Comparison of ENCODE assay signal across 14 mouse cellular contexts in genomic region chr2:119740567-119740966, GRCm38 (mm10). TPM values are rescaled to one million over a fixed set of nuclear protein-coding genes. Genes with fewer than 3 reads are reported as not detected.
DNase-seq lines count a peak whose midpoint lies in the region; ATAC-seq and TF ChIP-seq lines count a peak whose summit lies in the region.
"Had no signal": no experiment of that assay in that cellular context is flagged by ENCODE, and none has a peak within 500 bp of the region (broad histone marks: within the 10 kb centered on the region; RNA-seq: fewer than 3 reads in every experiment).

No protein-coding gene starts in this region.

- H3K4me2 ChIP-seq in forebrain, embryonic 13.5 days, result no peak overlapping the region
- H3K4me2 ChIP-seq in lung, embryonic 14.5 days, result peak overlapping the region; percentile 99
- H3K4me2 ChIP-seq in stomach, embryonic 14.5 days (replicated peaks; ENCODE audit: low read depth, low read length), result peak overlapping the region; percentile 100; the same call in 1 of the 2 replicates
- no peak overlapping the region for H3K4me2 ChIP-seq in hindbrain, embryonic 14.5 days (replicated peaks)

- ATAC-seq in forebrain, embryonic 13.5 days, result no peak
- no peak for ATAC-seq in lung, embryonic 14.5 days (ENCODE audit: insufficient read depth)
- peak; percentile 34 for ATAC-seq in granulocyte monocyte progenitor cell, adult 5-6 weeks (replicated peaks; ENCODE audit: poor library complexity, severe bottlenecking)
- no peak for ATAC-seq in stomach, embryonic 14.5 days (ENCODE audit: insufficient number of reproducible peaks, insufficient read depth, low FRiP score, low read depth)
- ATAC-seq in hindbrain, embryonic 14.5 days (ENCODE audit: low FRiP score), result no peak

- peak overlapping the region; percentile 90; the same call in 1 of the 2 replicates for H3K27ac ChIP-seq in forebrain, embryonic 10.5 days
- H3K27ac ChIP-seq in forebrain, embryonic 13.5 days, result no peak overlapping the region
- no peak overlapping the region for H3K27ac ChIP-seq in lung, embryonic 14.5 days (ENCODE audit: low read depth)
- peak overlapping the region; percentile 93; the same call in 1 of the 2 replicates for H3K27ac ChIP-seq in stomach, embryonic 14.5 days (ENCODE audit: low read length)
- H3K27ac ChIP-seq in hindbrain, embryonic 14.5 days, result no peak overlapping the region

- H3K4me1 ChIP-seq in forebrain, embryonic 10.5 days, result peaks cover 56% of the 10 kb centered on the region
- peaks cover 41% of the 10 kb centered on the region for H3K4me1 ChIP-seq in forebrain, embryonic 13.5 days
- peaks cover 14% of the 10 kb centered on the region for H3K4me1 ChIP-seq in lung, embryonic 14.5 days (ENCODE audit: insufficient read depth)
- peaks cover 27% of the 10 kb centered on the region; the same call in 1 of the 2 replicates for H3K4me1 ChIP-seq in stomach, embryonic 14.5 days (ENCODE audit: control insufficient read depth, insufficient read depth, low read length)
- peaks cover 20% of the 10 kb centered on the region for H3K4me1 ChIP-seq in hindbrain, embryonic 14.5 days (replicated peaks; ENCODE audit: control insufficient read depth, insufficient read depth, low read length)

- H3K9ac ChIP-seq in forebrain, embryonic 13.5 days, result no peak overlapping the region
- no peak overlapping the region for H3K9ac ChIP-seq in lung, embryonic 14.5 days
- no peak overlapping the region for H3K9ac ChIP-seq in stomach, embryonic 14.5 days (replicated peaks; ENCODE audit: low read depth, low read length)
- no peak overlapping the region for H3K9ac ChIP-seq in hindbrain, embryonic 14.5 days

- DNase-seq in forebrain, embryonic 10.5 days (ENCODE audit: extremely low spot score, low spot score), result no peak
- DNase-seq in lung, embryonic 14.5 days, result no peak
- no peak for DNase-seq in lung, postnatal 25 days (ENCODE audit: low spot score)
- DNase-seq in hindbrain, embryonic 14.5 days (ENCODE audit: low spot score), result no peak
- no peak for DNase-seq in gastrocnemius, postnatal 25 days
- DNase-seq: cerebellum, adult 18-20 months; kidney, adult 11 months; thymus, adult 18-20 months had no signal

- no peak for TF ChIP-seq CTCF in lung, embryonic 14.5 days (IDR thresholded peaks at IDR 0.05; ENCODE audit: low read depth)

- no peaks in the 10 kb centered on the region for H3K9me3 ChIP-seq in forebrain, embryonic 10.5 days
- H3K9me3 ChIP-seq in forebrain, embryonic 13.5 days (replicated peaks), result no peaks in the 10 kb centered on the region
- no peaks in the 10 kb centered on the region for H3K9me3 ChIP-seq in lung, embryonic 14.5 days (ENCODE audit: low read depth, low read length)
- no peaks in the 10 kb centered on the region for H3K9me3 ChIP-seq in stomach, embryonic 14.5 days (ENCODE audit: control insufficient read depth, low read depth, low read length)
- H3K9me3 ChIP-seq in hindbrain, embryonic 14.5 days (ENCODE audit: control insufficient read depth, low read length), result no peaks in the 10 kb centered on the region

- WGBS in forebrain, embryonic 10.5 days, result 15% methylated on average over 2 of the region's 2 CpGs
- 11% methylated on average over 2 of the region's 2 CpGs for WGBS in forebrain, embryonic 13.5 days
- 21% methylated on average over 2 of the region's 2 CpGs for WGBS in lung, embryonic 14.5 days
- WGBS in stomach, embryonic 14.5 days, result 19% methylated on average over 2 of the region's 2 CpGs
- 19% methylated on average over 2 of the region's 2 CpGs for WGBS in hindbrain, embryonic 14.5 days

- peaks cover 87% of the 10 kb centered on the region for H3K27me3 ChIP-seq in forebrain, embryonic 10.5 days (ENCODE audit: poor library complexity, severe bottlenecking)
- H3K27me3 ChIP-seq in forebrain, embryonic 13.5 days, result peaks cover 46% of the 10 kb centered on the region
- H3K27me3 ChIP-seq in lung, embryonic 14.5 days (ENCODE audit: insufficient read depth, low read length), result peaks cover 26% of the 10 kb centered on the region
- peaks cover 10% of the 10 kb centered on the region for H3K27me3 ChIP-seq in stomach, embryonic 14.5 days (ENCODE audit: control insufficient read depth, insufficient read depth, low read length)
- H3K27me3 ChIP-seq in hindbrain, embryonic 14.5 days (ENCODE audit: control insufficient read depth, insufficient read depth, low read length), result peaks cover 49% of the 10 kb centered on the region

- H3K36me3 ChIP-seq in forebrain, embryonic 10.5 days (replicated peaks), result peaks cover 6% of the 10 kb centered on the region
- H3K36me3 ChIP-seq in forebrain, embryonic 13.5 days (ENCODE audit: poor library complexity, severe bottlenecking), result peaks cover 6% of the 10 kb centered on the region; the same call in 1 of the 2 replicates
- H3K36me3 ChIP-seq in lung, embryonic 14.5 days (ENCODE audit: insufficient read depth), result no peaks in the 10 kb centered on the region
- H3K36me3 ChIP-seq in stomach, embryonic 14.5 days (ENCODE audit: control insufficient read depth, insufficient read depth, low read length), result no peaks in the 10 kb centered on the region
- no peaks in the 10 kb centered on the region for H3K36me3 ChIP-seq in hindbrain, embryonic 14.5 days (replicated peaks; ENCODE audit: control insufficient read depth, insufficient read depth)

- H3K4me3 ChIP-seq in forebrain, embryonic 10.5 days, result peak overlapping the region; percentile 68; the same call in 1 of the 2 replicates
- H3K4me3 ChIP-seq in forebrain, embryonic 13.5 days, result no peak overlapping the region
- no peak overlapping the region for H3K4me3 ChIP-seq in lung, embryonic 14.5 days (ENCODE audit: low read depth, low read length)
- H3K4me3 ChIP-seq in stomach, embryonic 14.5 days (ENCODE audit: low read depth, low read length), result no peak overlapping the region
- H3K4me3 ChIP-seq in hindbrain, embryonic 14.5 days (replicated peaks; ENCODE audit: low read length), result no peak overlapping the region

RNA-seq across cellular contexts. Expression of gene Itpka, which starts 1.6 kb away (rescaled TPM):
- 1.2 and 1.8 TPM in 2 replicates for polyA plus RNA-seq in forebrain, embryonic 10.5 days (2016; fragmentation: Nextera tagmentation; extraction: Ambion mirVana)
- 0.62 and 0.65 TPM in 2 replicates for polyA plus RNA-seq in forebrain, embryonic 13.5 days (2015; fragmentation: Nextera tagmentation; extraction: Ambion mirVana)
- polyA plus RNA-seq in lung, embryonic 14.5 days (2014; fragmentation: Nextera tagmentation; extraction: Ambion mirVana), result 1.3 TPM in 2 replicates
- total RNA-seq in granulocyte monocyte progenitor cell, adult 5-6 weeks (2014; fragmentation: Nextera tagmentation), result 0.47 TPM in 1 of 2 replicates, not detected in the other
- total RNA-seq in granulocyte monocyte progenitor cell, adult 5-6 weeks (2017), result 0.57 TPM in 1 of 2 replicates, not detected in the other
- polyA plus RNA-seq in stomach, embryonic 14.5 days (2014; fragmentation: Nextera tagmentation; extraction: Ambion mirVana), result 10.5 and 12.1 TPM in 2 replicates
- 0.31 and 0.33 TPM in 2 replicates for polyA plus RNA-seq in hindbrain, embryonic 14.5 days (2014; fragmentation: Nextera tagmentation; extraction: Ambion mirVana)
- not detected for total RNA-seq in gastrocnemius, postnatal 25 days (2021)

RNA-seq across cellular contexts. Expression of gene Ltk, which starts 19.7 kb away (rescaled TPM):
- polyA plus RNA-seq in forebrain, embryonic 10.5 days (2016; fragmentation: Nextera tagmentation; extraction: Ambion mirVana), result 0.33 TPM in 1 of 2 replicates, not detected in the other
- polyA plus RNA-seq in forebrain, embryonic 13.5 days (2015; fragmentation: Nextera tagmentation; extraction: Ambion mirVana), result 0.13 and 0.14 TPM in 2 replicates
- polyA plus RNA-seq in lung, embryonic 14.5 days (2014; fragmentation: Nextera tagmentation; extraction: Ambion mirVana), result 0.66 and 0.83 TPM in 2 replicates
- total RNA-seq in granulocyte monocyte progenitor cell, adult 5-6 weeks (2014; fragmentation: Nextera tagmentation), result not detected in 2 replicates
- not detected in 2 replicates for total RNA-seq in granulocyte monocyte progenitor cell, adult 5-6 weeks (2017)
- polyA plus RNA-seq in stomach, embryonic 14.5 days (2014; fragmentation: Nextera tagmentation; extraction: Ambion mirVana), result 3.1 and 3.3 TPM in 2 replicates
- polyA plus RNA-seq in hindbrain, embryonic 14.5 days (2014; fragmentation: Nextera tagmentation; extraction: Ambion mirVana), result 1.6 and 2.7 TPM in 2 replicates
- total RNA-seq in gastrocnemius, postnatal 25 days (2021), result not detected
- total RNA-seq: heart, postnatal 25 days; liver, adult 2 months had no signal
- polyA plus RNA-seq: erythroblast, embryonic 14.5 days had no signal

RNA-seq across cellular contexts. Expression of gene Rpap1, which starts 46.8 kb away (rescaled TPM):
- polyA plus RNA-seq in forebrain, embryonic 10.5 days (2016; fragmentation: Nextera tagmentation; extraction: Ambion mirVana), result 42.3 and 43.5 TPM in 2 replicates
- 22.7 and 27.5 TPM in 2 replicates for polyA plus RNA-seq in forebrain, embryonic 13.5 days (2015; fragmentation: Nextera tagmentation; extraction: Ambion mirVana)
- polyA plus RNA-seq in lung, embryonic 14.5 days (2014; fragmentation: Nextera tagmentation; extraction: Ambion mirVana), result 30.7 and 34.2 TPM in 2 replicates
- 15.8 and 16.1 TPM in 2 replicates for total RNA-seq in granulocyte monocyte progenitor cell, adult 5-6 weeks (2014; fragmentation: Nextera tagmentation)
- total RNA-seq in granulocyte monocyte progenitor cell, adult 5-6 weeks (2017), result 10.7 and 11.7 TPM in 2 replicates
- 26.6 and 28.2 TPM in 2 replicates for polyA plus RNA-seq in stomach, embryonic 14.5 days (2014; fragmentation: Nextera tagmentation; extraction: Ambion mirVana)
- 15.8 and 18.1 TPM in 2 replicates for polyA plus RNA-seq in hindbrain, embryonic 14.5 days (2014; fragmentation: Nextera tagmentation; extraction: Ambion mirVana)
- total RNA-seq in gastrocnemius, postnatal 25 days (2021), result 10 to 100 TPM; 14.4 to 16.4 TPM

RNA-seq across cellular contexts. Expression of gene Tyro3, which starts 57.0 kb away (rescaled TPM):
- 27.0 and 27.6 TPM in 2 replicates for polyA plus RNA-seq in forebrain, embryonic 10.5 days (2016; fragmentation: Nextera tagmentation; extraction: Ambion mirVana)
- polyA plus RNA-seq in forebrain, embryonic 13.5 days (2015; fragmentation: Nextera tagmentation; extraction: Ambion mirVana), result 17.1 and 18.7 TPM in 2 replicates
- 19.0 and 21.9 TPM in 2 replicates for polyA plus RNA-seq in lung, embryonic 14.5 days (2014; fragmentation: Nextera tagmentation; extraction: Ambion mirVana)
- total RNA-seq in granulocyte monocyte progenitor cell, adult 5-6 weeks (2014; fragmentation: Nextera tagmentation), result 0.15 TPM in 1 of 2 replicates, not detected in the other
- total RNA-seq in granulocyte monocyte progenitor cell, adult 5-6 weeks (2017), result not detected in 2 replicates
- polyA plus RNA-seq in stomach, embryonic 14.5 days (2014; fragmentation: Nextera tagmentation; extraction: Ambion mirVana), result 27.2 TPM in 2 replicates
- polyA plus RNA-seq in hindbrain, embryonic 14.5 days (2014; fragmentation: Nextera tagmentation; extraction: Ambion mirVana), result 26.4 and 26.7 TPM in 2 replicates
- under 1 TPM; 0.61 to 0.67 TPM for total RNA-seq in gastrocnemius, postnatal 25 days (2021)
- polyA plus RNA-seq: erythroblast, embryonic 14.5 days had no signal

Comparison
In these comparisons a context has a peak if more than half of its experiments do, and no peak if none do; other contexts are left out.
1. H3K27ac ChIP-seq: peak in forebrain, embryonic 10.5 days (single experiment) and stomach, embryonic 14.5 days (single experiment); none in forebrain, embryonic 13.5 days (single experiment), lung, embryonic 14.5 days (single experiment) and hindbrain, embryonic 14.5 days (single experiment).
2. H3K4me2 ChIP-seq: peak in lung, embryonic 14.5 days (single experiment) and stomach, embryonic 14.5 days (single experiment); none in forebrain, embryonic 13.5 days (single experiment) and hindbrain, embryonic 14.5 days (single experiment).